Mouse (Mus musculus) CH12.LX (cell line): ENCODE measurements around the gene Pcdh9. TPM values are rescaled to one million over a fixed set of nuclear protein-coding genes. Genes with fewer than 3 reads are reported as not detected.

Experiments
- DNase-seq: peaks from one replicate; pipeline ENCODE4 v3.0.0-alpha.2; 2013; ENCODE audit errors: extremely low read depth
- H3K27ac ChIP-seq: 2 replicates; pipeline ENCODE4 v1.5.1; 2012; ENCODE audit warnings: low read depth, mild to moderate bottlenecking, control low read depth, moderate library complexity; ENCODE audit not compliant: insufficient read depth
- H3K27me3 ChIP-seq: replicated peaks from 2 replicates; pipeline ENCODE3; 2012; ENCODE audit warnings: inconsistent platforms
- H3K36me3 ChIP-seq, 2 experiments: replicated peaks in 1 of 2; 2 replicates each; pipeline versions ENCODE3 to v1.6.1; 2012; ENCODE audit warnings: inconsistent platforms in 1 of 2, low read length in 1 of 2, mild to moderate bottlenecking in 1 of 2, mixed read lengths in 1 of 2, moderate library complexity in 1 of 2; ENCODE audit not compliant: control insufficient read depth in 1 of 2, insufficient read depth in 1 of 2
- H3K4me1 ChIP-seq, 2 experiments: 2 replicates each; pipeline ENCODE4 v1.6.1; 2012; ENCODE audit warnings: inconsistent platforms in 1 of 2, moderate library complexity in 1 of 2; ENCODE audit not compliant: insufficient read depth in 2 of 2, control insufficient read depth in 1 of 2
- H3K4me2 ChIP-seq: 2 replicates; pipeline ENCODE4 v1.6.1; 2012; ENCODE audit warnings: low read depth, mild to moderate bottlenecking, control low read depth; ENCODE audit not compliant: poor library complexity, insufficient read depth, severe bottlenecking
- H3K4me3 ChIP-seq, 3 experiments: fragments of 150-350 bp in 1 of 3; sonication (generic) in 1 of 3; replicated peaks in 1 of 3; 2 replicates each; pipeline versions ENCODE3 to v1.5.1; 2011 to 2012; ENCODE audit warnings: low read depth in 2 of 3, low read length in 2 of 3, mild to moderate bottlenecking in 2 of 3, moderate library complexity in 2 of 3, control low read depth in 1 of 3, improper control_type of control experiment in 1 of 3, inconsistent platforms in 1 of 3, mixed read lengths in 1 of 3; ENCODE audit not compliant: poor library complexity in 1 of 3
- H3K79me2 ChIP-seq: replicated peaks from 2 replicates; pipeline ENCODE4 v1.6.1; 2012; ENCODE audit warnings: mild to moderate bottlenecking, moderate library complexity; ENCODE audit not compliant: control insufficient read depth, poor library complexity, insufficient read depth, severe bottlenecking; ENCODE audit errors: extremely low read depth
- H3K9ac ChIP-seq: 2 replicates; pipeline ENCODE4 v1.6.1; 2012; ENCODE audit warnings: low read depth, mild to moderate bottlenecking, control low read depth, moderate library complexity; ENCODE audit not compliant: insufficient read depth
- H3K9me3 ChIP-seq: replicated peaks from 2 replicates; pipeline ENCODE3; 2012; ENCODE audit warnings: low read length, inconsistent platforms, mixed read lengths
- BHLHE40 ChIP-seq: IDR thresholded peaks from 2 replicates; pipeline ENCODE4 v1.6.1; 2011; ENCODE audit warnings: mild to moderate bottlenecking, low read depth, low read length, improper control_type of control experiment
- CHD1 ChIP-seq: IDR thresholded peaks from 2 replicates; pipeline ENCODE4 v1.6.1; 2012; ENCODE audit warnings: low read depth, low read length, improper control_type of control experiment, inconsistent platforms
- CTCF ChIP-seq, 2 experiments: IDR thresholded peaks in 1 of 2; conservative IDR thresholded peaks in 1 of 2; 2 replicates each; pipeline ENCODE4 v1.5.1; 2011 to 2012; ENCODE audit warnings: low read depth in 2 of 2, low read length in 2 of 2, improper control_type of control experiment in 1 of 2, inconsistent platforms in 1 of 2, mild to moderate bottlenecking in 1 of 2, moderate library complexity in 1 of 2
- ELF1 ChIP-seq: IDR thresholded peaks from 2 replicates; pipeline ENCODE4 v1.6.1; 2014; ENCODE audit warnings: low read depth, mild to moderate bottlenecking, inconsistent platforms, low read length, improper control_type of control experiment
- ETS1 ChIP-seq: conservative IDR thresholded peaks from 2 replicates; pipeline ENCODE4 v1.6.1; 2012; ENCODE audit warnings: low read depth, mild to moderate bottlenecking, inconsistent platforms, low read length, improper control_type of control experiment, moderate library complexity
- JUN ChIP-seq: IDR thresholded peaks from 2 replicates; pipeline ENCODE4 v1.6.1; 2011; ENCODE audit warnings: low read depth, mild to moderate bottlenecking, low read length, improper control_type of control experiment, moderate library complexity; ENCODE audit not compliant: insufficient read depth
- JUND ChIP-seq: conservative IDR thresholded peaks from 2 replicates; pipeline ENCODE4 v1.6.1; 2011; ENCODE audit warnings: low read depth, low read length, improper control_type of control experiment
- KAT2A ChIP-seq: IDR thresholded peaks from 2 replicates; pipeline ENCODE4 v1.6.1; 2012; ENCODE audit warnings: low read length, improper control_type of control experiment, inconsistent platforms; ENCODE audit not compliant: insufficient replicate concordance
- MAFK ChIP-seq: IDR thresholded peaks from 2 replicates; pipeline ENCODE4 v1.6.1; 2011; ENCODE audit warnings: low read length, improper control_type of control experiment; ENCODE audit not compliant: insufficient replicate concordance
- MEF2A ChIP-seq: IDR thresholded peaks from 2 replicates; pipeline ENCODE4 v1.6.1; 2014; ENCODE audit warnings: low read depth, mild to moderate bottlenecking, inconsistent platforms, low read length, improper control_type of control experiment, borderline replicate concordance
- NELFE ChIP-seq: IDR thresholded peaks from 2 replicates; pipeline ENCODE4 v1.6.1; 2011; ENCODE audit warnings: low read depth, low read length, improper control_type of control experiment
- PAX5 ChIP-seq: IDR thresholded peaks from 2 replicates; pipeline ENCODE4 v1.6.1; 2012; ENCODE audit warnings: low read length, inconsistent platforms, mixed read lengths
- POLR2AphosphoS2 ChIP-seq: IDR thresholded peaks from 2 replicates; pipeline ENCODE4 v1.6.1; 2011; ENCODE audit warnings: low read depth, low read length, improper control_type of control experiment
- RAD21 ChIP-seq: IDR thresholded peaks from 2 replicates; pipeline ENCODE4 v1.6.1; 2011; ENCODE audit warnings: low read depth, mild to moderate bottlenecking, low read length, improper control_type of control experiment, moderate library complexity
- SIN3A ChIP-seq: IDR thresholded peaks from 2 replicates; pipeline ENCODE4 v1.6.1; 2012; ENCODE audit warnings: low read length, improper control_type of control experiment, inconsistent platforms
- SMC3 ChIP-seq: IDR thresholded peaks from 2 replicates; pipeline ENCODE4 v1.6.1; 2011; ENCODE audit warnings: low read depth, low read length, improper control_type of control experiment
- TCF12 ChIP-seq: IDR thresholded peaks from 2 replicates; pipeline ENCODE4 v1.6.1; 2014; ENCODE audit warnings: low read depth, mild to moderate bottlenecking, inconsistent platforms, low read length, improper control_type of control experiment
- UBTF ChIP-seq: IDR thresholded peaks from 2 replicates; pipeline ENCODE4 v1.6.1; 2012; ENCODE audit warnings: low read depth, mild to moderate bottlenecking, inconsistent platforms, low read length, improper control_type of control experiment, moderate library complexity
- USF1 ChIP-seq: IDR thresholded peaks from 2 replicates; pipeline ENCODE4 v1.6.1; 2014; ENCODE audit warnings: low read depth, mild to moderate bottlenecking, inconsistent platforms, low read length, improper control_type of control experiment
- USF2 ChIP-seq: conservative IDR thresholded peaks from 2 replicates; pipeline ENCODE4 v1.6.1; 2011; ENCODE audit warnings: low read depth, low read length, improper control_type of control experiment
- ZC3H11A ChIP-seq: IDR thresholded peaks from 2 replicates; pipeline ENCODE4 v1.6.1; 2012; ENCODE audit warnings: low read depth, mild to moderate bottlenecking, inconsistent platforms, low read length, improper control_type of control experiment
- ZKSCAN1 ChIP-seq: IDR thresholded peaks from 2 replicates; pipeline ENCODE4 v1.6.1; 2012; ENCODE audit warnings: low read depth, inconsistent platforms, low read length, improper control_type of control experiment, borderline replicate concordance
- dilution Hi-C: fragments of 300-500 bp; cut with MboI; formaldehyde crosslinking; loops from 2 replicates; pipeline ENCODE4 v1.14.3; 2020; ENCODE audit warnings: low sequenced_read_pairs; ENCODE audit not compliant: extremely low pct_unique_long_range_greater_than_20kb, extremely low pct_ligation_motif_present
- in situ Hi-C: fragments of 300-500 bp; cut with MboI; formaldehyde crosslinking; loops from 3 replicates; pipeline ENCODE4 v1.14.3; 2019; ENCODE audit warnings: low sequenced_read_pairs, low pct_ligation_motif_present, low pct_unique_long_range_greater_than_20kb, mixed read lengths
- polyA plus RNA-seq: library from polyadenylated mRNA; unstranded; fragments of >175 nt; gene quantifications from 2 replicates; pipeline ENCODE4 v1.2.1, GENCODE M21; 2012; ENCODE audit warnings: low read depth; ENCODE audit not compliant: insufficient read length
- total RNA-seq, 2 experiments: library from RNA; depleted of rRNA; stranded (reverse); fragments of 300-350 nt in 1 of 2; fragments of >200 nt in 1 of 2; gene quantifications; 2 replicates each; pipeline ENCODE4 v1.2.3; 2012 to 2014

Gene Pcdh9
- total and polyA plus RNA-seq, 3 experiments, result not detected

GRCm38 (mm10) chr14:93827159-93827558 is 63.3 kb downstream of the Pcdh9 start:
- Histone ChIP-seq H3K9me3 (peaks cover 17% of the 10 kb centered on the region), H3K4me1 (no peaks in the 10 kb centered on the region), H3K79me2 (no peaks in the 10 kb centered on the region), H3K36me3 (no peaks in the 10 kb centered on the region), H3K4me2 (no peak overlapping the region), H3K27ac (no peak overlapping the region), H3K9ac (no peak overlapping the region), H3K4me3 (no peak overlapping the region), H3K27me3 (no peaks in the 10 kb centered on the region)
- no peak for TF ChIP-seq TCF12
- no peak for TF ChIP-seq PAX5
- no peak for TF ChIP-seq JUND
- TF ChIP-seq BHLHE40, result no peak
- no peak for TF ChIP-seq ELF1
- TF ChIP-seq USF2, result no peak
- TF ChIP-seq SIN3A, result no peak
- dilution Hi-C loops, result no loop called here
- in situ Hi-C loops, result no loop called here
- DNase-seq, result no peak

GRCm38 (mm10) chr14:93826042-93826462 is 64.4 kb downstream of the Pcdh9 start:
- Histone ChIP-seq H3K4me3 (no peak overlapping the region), H3K36me3 (no peaks in the 10 kb centered on the region), H3K27ac (no peak overlapping the region), H3K9me3 (peaks cover 14% of the 10 kb centered on the region), H3K79me2 (no peaks in the 10 kb centered on the region), H3K27me3 (no peaks in the 10 kb centered on the region), H3K4me1 (no peaks in the 10 kb centered on the region), H3K9ac (no peak overlapping the region), H3K4me2 (no peak overlapping the region)
- DNase-seq, result no peak
- dilution Hi-C loops, result no loop called here
- in situ Hi-C loops, result no loop called here
- TF ChIP-seq RAD21 (no peak), BHLHE40 (no peak), ETS1 (no peak), MEF2A (no peak), CHD1 (no peak)

GRCm38 (mm10) chr14:93818845-93819244 is 71.6 kb downstream of the Pcdh9 start:
- dilution Hi-C loops (no loop called here), in situ Hi-C loops (no loop called here)
- no peak overlapping the region for H3K4me3 ChIP-seq
- no peak overlapping the region for H3K9ac ChIP-seq
- TF ChIP-seq NELFE, result no peak
- no peak for TF ChIP-seq SIN3A
- TF ChIP-seq KAT2A, result no peak
- TF ChIP-seq MAFK, result no peak
- TF ChIP-seq UBTF, result no peak
- TF ChIP-seq CHD1, result no peak
- TF ChIP-seq ZC3H11A, result no peak
- no peak for TF ChIP-seq USF1
- TF ChIP-seq BHLHE40, result no peak
- TF ChIP-seq POLR2AphosphoS2, result no peak
- no peak for TF ChIP-seq SMC3
- no peak for TF ChIP-seq CTCF (conservative IDR thresholded peaks at IDR 0.05 in 1 of 2, IDR thresholded peaks at IDR 0.05 in 1 of 2; ENCODE audit: low read depth in 2 of 2, low read length in 2 of 2)
- TF ChIP-seq JUN, result no peak
- TF ChIP-seq ZKSCAN1, result no peak
- no peaks in the 10 kb centered on the region for H3K36me3 ChIP-seq
- no peak for DNase-seq
- H3K4me2 ChIP-seq, result no peak overlapping the region
- no peaks in the 10 kb centered on the region for H3K4me1 ChIP-seq
- H3K27ac ChIP-seq, result no peak overlapping the region
- H3K9me3 ChIP-seq, result peaks cover 13% of the 10 kb centered on the region
- no peaks in the 10 kb centered on the region for H3K27me3 ChIP-seq
- H3K79me2 ChIP-seq, result no peaks in the 10 kb centered on the region
